Mouse (Mus musculus) sigmoid colon, adult 10 weeks (tissue): ENCODE measurements around the gene Ccl26. TPM values are rescaled to one million over a fixed set of nuclear protein-coding genes. Genes with fewer than 3 reads are reported as not detected.

ENCODE experiments used
- polyA plus RNA-seq: library from polyadenylated mRNA; stranded (reverse); fragments of 350-450 nt; fragmentation: Illumina TruSeq; extraction: RNeasy Lipid Tissue Mini Kit (QIAGEN cat#74804); gene quantifications from one replicate; pipeline ENCODE4 v1.2.3, GENCODE M21; 2014; ENCODE audit warnings: low read depth, low replicate concordance

Ccl26 gene
- not detected for polyA plus RNA-seq

GRCm38 (mm10) chr5:135563469-135563868 is at the start of gene Ccl26:
Gene Ccl26, minus strand, starts transcription at chr5:135563569.

DNA sequence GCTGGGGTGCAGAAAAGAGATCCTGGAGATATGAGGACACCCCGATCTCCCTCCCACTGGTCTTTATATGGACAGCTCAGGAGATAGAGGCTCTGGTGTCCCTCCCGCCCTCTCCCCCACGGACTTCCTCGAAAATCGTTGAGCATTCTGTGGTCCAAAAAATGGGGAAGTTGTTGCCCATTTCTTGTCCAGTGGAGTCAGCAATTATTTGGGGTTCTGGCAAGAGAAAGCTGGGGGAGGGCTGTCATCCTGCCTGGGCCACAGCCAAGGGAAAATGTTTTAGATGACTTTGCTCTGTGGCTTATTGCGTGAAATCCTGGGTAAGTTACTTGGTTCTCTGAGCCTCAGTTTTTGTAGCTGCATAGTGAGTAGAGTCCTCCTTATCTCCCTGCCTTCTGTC is 9.6 kb upstream of the Ccl26 start, which contains the start of gene Ccl24:
TSS of gene Ccl24 (minus strand) at position 44 of the 400 bp plus-strand sequence.

DNA sequence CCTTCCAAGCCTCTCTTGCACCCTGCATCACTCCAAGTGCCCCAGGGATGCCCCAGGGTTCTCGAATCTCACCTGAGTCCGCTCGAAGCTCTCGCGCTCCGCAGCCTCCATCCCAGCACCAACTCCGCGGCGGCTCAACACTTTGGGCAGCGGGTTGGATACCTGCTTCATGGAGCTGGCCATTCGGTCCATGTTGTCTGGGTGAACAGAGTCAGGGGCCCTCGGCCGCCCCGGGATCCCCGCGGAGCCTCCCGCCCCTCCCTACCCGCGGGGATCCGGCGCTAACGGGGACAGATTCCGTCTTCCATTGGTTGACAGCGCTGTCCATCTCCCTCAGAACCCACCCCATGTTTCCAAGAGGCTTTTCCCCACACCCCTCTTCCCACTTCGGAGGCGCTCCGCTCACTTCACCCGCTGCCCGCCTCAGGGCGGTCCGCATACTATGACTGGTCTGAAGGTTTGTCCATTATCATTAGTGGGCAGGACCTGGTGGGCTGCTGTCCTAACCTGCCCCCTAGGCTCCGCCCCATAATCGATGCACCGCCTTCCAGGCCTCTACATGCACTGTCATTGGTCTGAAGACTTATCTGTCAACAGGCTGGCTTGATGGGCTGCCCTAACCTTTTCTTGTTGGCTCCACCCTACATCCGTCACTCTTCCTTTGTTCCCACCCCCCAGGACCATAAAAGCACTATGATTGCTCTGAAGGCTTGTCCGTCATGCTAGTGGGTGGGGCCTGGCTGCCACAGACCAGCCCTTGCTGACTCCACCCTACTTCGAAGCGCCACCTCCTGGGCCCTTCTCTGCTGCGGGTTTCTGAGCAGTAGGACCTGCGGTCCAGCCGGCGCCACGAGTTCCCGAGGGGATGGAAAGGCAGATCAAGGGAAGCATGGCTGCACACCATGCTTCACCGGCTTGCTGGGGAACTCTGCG is 18.2 kb downstream of the Ccl26 start, which contains the start of gene Hip1:
TSS of gene Hip1 (minus strand) at position 256 of the 933 bp plus-strand sequence.

Other genes starting within 250 kb of the Ccl26 start
- not detected for gene Fkbp6, start 213.5 kb downstream of the Ccl26 start, polyA plus RNA-seq
- not detected for gene Trim50, start 210.3 kb downstream of the Ccl26 start, polyA plus RNA-seq
- 4.1 TPM for gene Nsun5, start 193.6 kb downstream of the Ccl26 start, polyA plus RNA-seq
- 3.0 TPM for gene Pom121, start 169.0 kb downstream of the Ccl26 start, polyA plus RNA-seq
- 5.2 TPM for gene Hip1, start 18.4 kb downstream of the Ccl26 start, polyA plus RNA-seq
- gene Ccl24, start 9.5 kb upstream of the Ccl26 start, polyA plus RNA-seq = 0.69 TPM
- 8.6 TPM for gene Rhbdd2, start 69.0 kb upstream of the Ccl26 start, polyA plus RNA-seq
- 25.8 TPM for gene Por, start 106.5 kb upstream of the Ccl26 start, polyA plus RNA-seq
- 4.8 TPM for gene Tmem120a, start 180.9 kb upstream of the Ccl26 start, polyA plus RNA-seq
- not detected for gene Styxl1, start 214.8 kb upstream of the Ccl26 start, polyA plus RNA-seq
- 35.4 TPM for gene Mdh2, start 214.9 kb upstream of the Ccl26 start, polyA plus RNA-seq
- not detected for gene Srrm3, start 243.3 kb upstream of the Ccl26 start, polyA plus RNA-seq